Mouse (Mus musculus) midbrain, postnatal 0 days (tissue): ENCODE results near the gene Pde4b. TPM values are rescaled to one million over a fixed set of nuclear protein-coding genes. Genes with fewer than 3 reads are reported as not detected.

Experiments
- ATAC-seq: fragments of 200-750 bp; cut with Nextera tagmentation; 2 replicates; pipeline ENCODE4 v1.8.0; 2017; ENCODE audit warnings: moderate number of reproducible peaks, mild to moderate bottlenecking, moderate TSS enrichment, moderate library complexity; ENCODE audit not compliant: low FRiP score
- DNase-seq: peaks from one replicate; pipeline ENCODE4 v3.0.0-alpha.2; 2015; ENCODE audit warnings: low spot score
- H3K27ac ChIP-seq: fragments of 300-500 bp; sonication (generic); 2 replicates; pipeline ENCODE4 v1.5.1; 2014; ENCODE audit warnings: low read depth, mild to moderate bottlenecking, low read length, mixed read lengths
- H3K27me3 ChIP-seq: fragments of 300-500 bp; sonication (generic); 2 replicates; pipeline ENCODE4 v1.6.1; 2014; ENCODE audit warnings: low read length, control low read depth, mixed read lengths; ENCODE audit not compliant: insufficient read depth
- H3K36me3 ChIP-seq: fragments of 300-500 bp; sonication (generic); 2 replicates; pipeline ENCODE4 v1.6.1; 2014; ENCODE audit warnings: low read length, control low read depth, mixed read lengths; ENCODE audit not compliant: insufficient read depth
- H3K4me1 ChIP-seq: fragments of 300-500 bp; sonication (generic); 2 replicates; pipeline ENCODE4 v1.6.1; 2014; ENCODE audit warnings: mild to moderate bottlenecking, control low read depth, antibody characterized with exemption, low read length, mixed read lengths; ENCODE audit not compliant: insufficient read depth
- H3K4me2 ChIP-seq: fragments of 300-500 bp; sonication (generic); 2 replicates; pipeline ENCODE4 v1.6.1; 2014; ENCODE audit warnings: low read depth, mild to moderate bottlenecking, low read length, mixed read lengths; ENCODE audit not compliant: poor library complexity, severe bottlenecking
- H3K4me3 ChIP-seq: fragments of 300-500 bp; sonication (generic); 2 replicates; pipeline ENCODE4 v1.5.1; 2014; ENCODE audit warnings: low read depth, mild to moderate bottlenecking, low read length, moderate library complexity
- H3K9ac ChIP-seq: fragments of 300-500 bp; sonication (generic); replicated peaks from 2 replicates; pipeline ENCODE4 v1.6.1; 2014; ENCODE audit warnings: mild to moderate bottlenecking, low read length, moderate library complexity, mixed read lengths; ENCODE audit not compliant: poor library complexity, severe bottlenecking
- H3K9me3 ChIP-seq: fragments of 300-500 bp; sonication (generic); 2 replicates; pipeline ENCODE4 v1.6.1; 2016; ENCODE audit warnings: low read length, control low read depth
- CTCF ChIP-seq: IDR thresholded peaks from 2 replicates; pipeline ENCODE4 v1.5.1; 2016; ENCODE audit warnings: antibody characterized with exemption, mild to moderate bottlenecking
- WGBS: fragments of 180-500 bp; shearing (Covaris S2); extraction: QIAGEN DNeasy Blood & Tissue Kit; methylation state at CpG from one replicate; pipeline ENCODE4 v1.1.7; 2014; 5-methylcytosine and 5-hydroxymethylcytosine counted together
- polyA plus RNA-seq: library from polyadenylated mRNA; unstranded; fragments of >200 nt; fragmentation: Nextera tagmentation; extraction: Ambion mirVana; gene quantifications from 2 replicates; pipeline ENCODE4 v1.2.1, GENCODE M21; 2015
- total RNA-seq: library from RNA; depleted of rRNA; stranded (reverse); fragments of >200 nt; gene quantifications from 2 replicates; pipeline ENCODE4 v1.2.3, GENCODE M21; 2014; rRNA removed

The Pde4b gene
- total and polyA plus RNA-seq, 2 experiments from 2014 or later: 65.5 to 90.1 TPM

DNA sequence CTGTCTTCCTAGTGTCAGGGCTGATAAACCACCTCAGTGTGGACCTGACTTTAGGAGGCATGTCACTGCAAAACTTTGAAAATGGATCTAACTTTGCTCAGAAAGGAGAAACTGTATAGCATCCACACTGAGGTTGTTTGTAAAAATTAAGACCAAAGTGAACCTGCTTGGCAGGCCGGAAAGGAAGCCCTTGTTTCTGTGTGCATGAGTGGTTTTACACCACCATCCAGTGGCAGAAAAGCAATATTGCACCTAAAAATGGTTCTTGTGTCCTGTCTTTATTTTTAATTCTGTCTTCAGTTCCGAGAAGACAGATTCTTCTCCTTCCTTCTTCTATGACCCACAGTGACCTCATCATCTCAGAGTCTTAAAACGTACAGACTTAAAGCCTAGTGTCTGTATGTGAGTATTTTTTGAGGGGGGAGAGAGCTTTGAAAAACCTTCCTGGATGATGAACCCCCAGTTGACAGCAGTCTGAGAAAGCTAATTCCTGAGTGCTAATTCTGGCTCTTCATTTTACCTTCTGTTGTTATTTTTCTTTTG, 569.2 kb downstream of the Pde4b start:
- DNase-seq (peak; percentile 78), ATAC-seq (0 out of 2 replicates have a peak, but pooled peaks have one; percentile 65)
- Histone ChIP-seq H3K27ac (no peak overlapping the region), H3K27me3 (no peaks in the 10 kb centered on the region), H3K9ac (no peak overlapping the region), H3K4me2 (no peak overlapping the region), H3K4me3 (no peak overlapping the region), H3K9me3 (no peaks in the 10 kb centered on the region), H3K36me3 (no peaks in the 10 kb centered on the region), H3K4me1 (no peaks in the 10 kb centered on the region)
- 4% methylated on average over 3 of the region's 3 CpGs for WGBS
- TF ChIP-seq CTCF: peak; percentile 95

Other genes starting within 250 kb of the Pde4b start
- not detected in 2 replicates for gene B020004J07Rik, start 243.5 kb upstream of the Pde4b start, total RNA-seq
- not detected in 2 replicates for gene B020004J07Rik, start 243.5 kb upstream of the Pde4b start, polyA plus RNA-seq
- not detected in 2 replicates for gene C130073F10Rik, start 193.8 kb upstream of the Pde4b start, total RNA-seq
- not detected in 2 replicates for gene C130073F10Rik, start 193.8 kb upstream of the Pde4b start, polyA plus RNA-seq
- not detected in 2 replicates for gene Gm12800, start 178.4 kb upstream of the Pde4b start, total RNA-seq
- not detected in 2 replicates for gene Gm12800, start 178.4 kb upstream of the Pde4b start, polyA plus RNA-seq
- gene Gm12794, start 147.1 kb upstream of the Pde4b start, total RNA-seq: not detected in 2 replicates
- gene Gm12794, start 147.1 kb upstream of the Pde4b start, polyA plus RNA-seq: not detected in 2 replicates
- not detected in 2 replicates for gene Gm12790, start 106.5 kb upstream of the Pde4b start, total RNA-seq
- gene Gm12790, start 106.5 kb upstream of the Pde4b start, polyA plus RNA-seq: not detected in 2 replicates
- gene Gm12789, start 100.9 kb upstream of the Pde4b start, total RNA-seq: not detected in 2 replicates
- gene Gm12789, start 100.9 kb upstream of the Pde4b start, polyA plus RNA-seq: not detected in 2 replicates